Mouse (Mus musculus): ENCODE data around the gene Tcf12.

Gene Tcf12

DNA sequence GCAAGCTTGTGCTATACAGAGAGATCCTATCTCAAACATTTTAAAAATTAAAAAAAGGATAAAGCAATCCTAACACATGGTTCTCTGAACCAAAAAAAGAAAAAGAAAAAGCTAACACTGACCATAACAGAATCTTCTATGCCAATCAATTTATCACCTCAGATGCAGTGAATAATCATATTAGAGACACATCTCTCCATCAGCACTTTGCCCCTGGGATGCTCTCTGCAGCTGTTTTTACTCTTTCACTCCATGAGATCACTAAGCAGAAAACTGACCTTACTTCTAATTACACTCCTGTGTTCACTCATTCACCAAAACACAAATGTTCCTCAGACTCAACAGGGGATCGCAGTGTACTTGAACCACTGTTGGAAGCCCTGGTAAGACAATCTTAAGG, 128.8 kb downstream of the Tcf12 start:
- in situ Hi-C loops (cut with MboI): no loop called here

DNA sequence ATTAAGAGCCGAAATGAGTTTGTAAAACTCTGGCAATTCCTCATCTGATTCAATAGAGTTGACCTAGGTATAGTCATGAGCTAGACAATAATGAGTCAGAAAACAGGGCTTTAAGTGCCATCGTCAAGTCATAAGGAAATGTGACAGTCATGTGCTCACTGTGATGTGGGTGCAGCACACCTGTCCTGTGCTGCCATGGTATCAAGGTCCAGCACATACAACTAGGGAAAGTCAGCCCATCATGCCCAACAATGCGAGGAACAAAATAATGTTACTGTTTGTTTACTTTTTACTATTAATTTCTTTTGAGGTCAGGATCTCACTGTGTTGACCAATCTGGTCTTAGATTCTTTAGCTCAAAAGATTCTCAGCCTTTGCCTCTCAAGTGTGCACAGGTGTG, 130.6 kb downstream of the Tcf12 start:
- in situ Hi-C loops (cut with MboI): no loop called here

DNA sequence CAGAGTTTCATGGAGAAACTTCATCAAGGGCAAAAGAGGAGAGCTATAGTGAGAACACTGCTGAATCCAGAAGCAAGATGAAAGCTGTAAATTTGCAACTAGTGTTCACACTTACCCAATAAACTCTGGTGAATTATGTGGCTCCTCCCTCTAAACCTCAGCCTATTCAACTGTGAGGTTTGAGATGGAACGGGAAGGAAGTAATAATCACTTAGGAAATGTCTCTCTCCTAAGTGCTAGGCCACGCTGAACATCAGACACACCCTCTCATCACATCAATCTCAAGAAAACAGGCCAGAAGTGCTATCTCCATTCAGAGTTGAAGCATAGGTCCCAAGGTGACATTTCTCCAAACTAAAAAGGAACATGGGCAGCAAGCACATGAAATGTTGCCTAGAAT, 131.1 kb downstream of the Tcf12 start:
- in situ Hi-C loops (cut with MboI): no loop called here

DNA sequence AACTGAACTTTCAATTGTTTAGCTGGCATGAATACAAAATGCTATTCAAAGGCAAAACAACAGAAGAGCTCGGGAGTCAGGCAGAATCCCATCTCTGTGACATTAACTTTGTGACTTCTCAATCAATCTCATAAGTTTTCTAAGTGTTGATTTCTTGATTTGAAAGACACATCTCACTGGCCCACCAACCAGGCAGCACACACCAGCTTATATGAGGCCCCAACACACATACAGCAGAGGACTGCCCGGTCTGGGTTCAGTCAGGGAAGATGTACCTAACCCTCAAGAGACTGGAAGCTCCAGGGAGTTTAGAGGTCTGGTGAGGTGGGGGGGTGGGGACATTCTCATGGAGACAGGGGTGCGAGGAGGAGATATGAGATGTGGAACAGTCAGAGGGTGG, 132.8 kb downstream of the Tcf12 start:
- in situ Hi-C loops (cut with MboI): no loop called here

DNA sequence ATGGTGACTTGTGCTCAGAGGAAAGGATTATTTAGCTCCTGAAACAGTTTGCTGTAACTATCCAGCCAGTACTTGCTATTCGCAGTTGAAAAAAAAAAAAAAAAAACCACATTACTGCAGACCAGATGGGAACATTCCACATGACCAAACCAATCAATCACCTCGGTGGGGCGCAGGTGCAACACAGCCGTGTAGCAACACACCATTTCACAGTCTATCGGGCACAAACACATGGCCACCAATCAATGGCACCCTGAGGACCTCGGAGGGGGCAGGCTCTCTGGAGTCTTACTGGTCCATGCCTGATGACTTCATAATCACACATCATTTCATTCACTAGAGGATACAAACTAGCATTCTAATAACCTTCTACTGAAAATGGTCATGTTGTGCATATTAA, 135.6 kb downstream of the Tcf12 start:
- in situ Hi-C loops (cut with MboI): no loop called here

DNA sequence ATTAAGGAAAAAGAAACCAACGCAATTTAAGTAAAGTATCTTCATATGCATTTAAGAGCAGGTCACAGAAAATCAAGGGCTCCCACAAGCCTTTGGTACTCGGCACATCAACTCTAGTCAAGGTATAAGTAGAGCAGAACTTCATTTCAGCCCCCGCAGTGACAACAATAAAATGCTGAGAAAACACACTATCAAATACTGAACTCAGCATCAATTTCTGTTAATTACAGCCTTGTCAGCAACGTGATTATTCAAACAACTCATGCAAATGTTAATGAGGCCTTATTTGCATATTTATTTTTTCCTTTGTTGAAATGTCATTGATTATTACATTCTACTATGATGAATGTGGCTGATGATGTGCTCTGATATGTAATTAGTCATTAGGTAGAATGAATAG, 136.5 kb downstream of the Tcf12 start:
- in situ Hi-C loops (cut with MboI): no loop called here

DNA sequence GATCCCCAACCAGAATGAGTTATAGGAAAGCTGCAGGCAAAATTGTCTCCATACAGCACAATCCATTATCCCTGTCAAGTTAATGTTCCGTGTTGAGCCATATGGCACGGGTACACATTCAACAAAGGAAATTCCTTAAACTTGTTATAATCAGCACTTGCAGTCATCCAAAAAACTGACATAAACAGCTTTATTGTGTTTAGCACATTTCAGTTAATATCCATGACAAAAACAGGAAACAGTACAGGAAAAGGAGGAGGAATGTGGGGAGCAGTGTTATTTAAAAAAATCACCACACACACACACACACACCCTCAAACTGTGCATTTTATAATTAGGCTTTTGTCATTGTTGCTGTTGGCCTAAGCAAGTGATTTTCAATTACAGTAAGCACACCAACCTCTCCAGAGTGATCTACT, 137.1 kb downstream of the Tcf12 start:
- in situ Hi-C loops (cut with MboI): no loop called here

DNA sequence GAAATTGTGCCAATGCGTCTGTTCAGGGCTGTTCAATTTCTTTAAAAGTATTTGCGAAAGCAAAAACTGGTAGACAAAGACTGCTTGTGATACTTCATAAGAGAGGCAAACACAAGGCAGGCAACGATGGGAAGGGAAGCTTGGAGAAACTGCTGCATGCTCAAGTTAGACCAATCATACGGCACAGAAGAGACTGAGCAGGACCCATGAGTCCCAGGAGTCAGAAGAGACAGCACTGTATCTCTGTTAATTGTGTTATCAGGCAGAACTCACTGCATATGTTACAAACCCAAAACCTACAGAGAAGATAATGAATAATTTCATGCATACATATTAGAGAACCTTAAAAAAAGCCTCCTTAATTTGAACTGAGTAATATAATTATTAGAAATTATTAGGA, 147.6 kb downstream of the Tcf12 start:
- in situ Hi-C loops (cut with MboI): no loop called here

DNA sequence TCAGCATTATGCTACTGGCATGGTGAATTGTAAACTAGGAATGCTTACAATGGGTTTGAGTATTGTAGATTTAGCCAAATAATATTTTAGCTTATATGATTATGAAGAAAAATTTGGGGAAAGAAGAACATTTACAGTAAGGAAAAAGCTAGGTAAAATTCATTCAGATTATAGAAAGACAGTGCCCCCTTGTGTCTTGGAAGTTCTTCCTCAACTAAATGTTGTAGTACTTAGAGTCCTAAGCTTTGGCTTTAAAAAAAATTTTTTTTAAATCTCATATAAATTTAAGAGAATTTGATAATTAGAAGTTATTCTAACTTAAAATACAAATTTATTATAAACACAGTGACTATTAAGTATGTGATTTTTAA, 151.7 kb downstream of the Tcf12 start:
- in situ Hi-C loops (cut with MboI): no loop called here

DNA sequence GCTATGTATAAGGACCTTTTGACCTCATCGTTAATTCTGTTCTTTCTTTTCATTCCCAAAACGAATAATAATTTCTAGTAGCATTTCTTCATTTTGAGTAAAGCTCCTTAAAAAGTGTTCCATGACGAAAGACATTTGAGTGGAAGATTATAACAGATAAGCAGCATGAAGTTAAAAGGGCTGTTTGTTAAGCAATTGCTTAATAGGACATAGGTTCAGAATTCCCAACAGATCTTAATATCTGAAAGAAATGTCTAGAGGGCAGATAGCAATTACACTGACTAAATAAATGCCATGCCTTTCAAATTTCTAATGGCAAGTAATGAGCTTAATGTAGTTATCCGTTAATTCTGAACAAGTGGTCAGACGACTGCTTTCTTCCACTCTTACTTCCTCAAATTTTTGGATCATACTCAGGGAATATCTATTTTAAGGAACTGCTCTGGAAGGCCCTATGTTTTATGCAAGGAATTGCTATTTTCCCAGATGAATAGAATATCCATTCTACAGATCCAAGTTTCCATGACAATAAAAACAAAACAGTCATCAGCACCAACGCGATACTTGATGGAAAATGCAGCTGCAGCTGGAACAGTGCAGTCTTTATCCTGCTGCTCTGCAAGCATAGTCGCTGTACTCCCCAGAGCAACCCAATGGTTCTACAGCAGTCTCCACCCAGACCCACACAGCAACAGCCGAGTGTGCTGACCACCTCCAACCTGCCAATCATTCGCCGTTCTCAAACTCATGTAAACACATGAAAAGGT, 152.2 kb downstream of the Tcf12 start:
- in situ Hi-C loops (cut with MboI): no loop called here

DNA sequence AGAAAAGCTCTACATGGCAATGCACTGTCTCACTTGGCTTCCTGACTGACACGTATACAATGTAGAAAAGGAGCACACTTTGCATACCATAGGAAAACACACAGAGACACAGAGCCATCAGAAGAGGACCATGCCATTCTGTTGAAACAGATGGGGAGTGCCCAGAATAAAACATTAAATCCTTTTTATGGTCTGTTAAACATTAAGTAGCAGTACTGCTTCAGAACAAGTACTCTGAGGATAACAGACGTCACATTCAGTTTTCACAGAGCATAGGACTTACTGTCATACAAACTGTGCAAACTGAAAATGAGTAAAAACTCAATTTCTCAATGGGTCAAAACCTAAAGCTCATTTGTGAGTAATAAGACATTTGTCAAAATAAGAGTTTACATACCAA, 158.5 kb downstream of the Tcf12 start:
- in situ Hi-C loops (cut with MboI): no loop called here

DNA sequence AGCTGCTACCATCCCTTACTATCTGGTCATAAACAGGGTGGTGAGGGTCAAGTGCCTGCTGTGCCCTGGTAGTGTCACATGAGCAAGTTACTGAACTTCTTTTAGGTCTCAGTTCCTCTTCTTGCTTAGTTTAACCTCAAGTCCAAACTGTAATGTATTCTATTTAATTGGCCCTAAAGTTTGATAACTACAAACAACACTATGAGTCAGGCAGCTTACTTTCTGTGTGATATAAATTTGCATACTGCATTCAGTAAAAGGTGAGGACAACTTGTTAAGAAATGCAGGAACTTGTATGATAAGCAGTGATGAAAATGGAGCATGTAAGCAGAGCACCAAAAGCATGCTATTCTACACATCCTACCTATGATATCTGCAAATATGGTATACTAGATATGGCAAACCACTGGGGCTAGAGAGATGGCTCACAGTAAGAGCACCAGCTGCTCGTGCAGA, 159.0 kb downstream of the Tcf12 start:
- in situ Hi-C loops (cut with MboI): no loop called here

DNA sequence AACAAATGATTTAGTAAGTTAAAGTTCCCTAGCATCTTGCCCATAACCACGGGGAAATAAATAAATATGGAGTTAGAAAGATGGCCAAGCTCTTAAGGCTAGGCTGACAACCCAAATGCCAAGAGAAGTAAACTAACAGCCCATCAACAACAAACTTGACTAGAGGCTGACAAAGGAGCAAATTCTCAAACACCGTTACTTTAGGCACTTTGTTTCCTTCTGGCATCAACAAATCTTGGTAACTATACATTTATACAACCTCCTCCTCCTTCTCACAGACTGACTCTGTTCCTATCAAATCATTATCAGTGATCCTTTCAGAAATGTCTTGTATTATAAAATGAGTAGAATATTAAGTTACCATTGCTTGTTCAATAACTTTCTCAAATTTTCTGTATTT, 159.7 kb downstream of the Tcf12 start:
- in situ Hi-C loops (cut with MboI): no loop called here

DNA sequence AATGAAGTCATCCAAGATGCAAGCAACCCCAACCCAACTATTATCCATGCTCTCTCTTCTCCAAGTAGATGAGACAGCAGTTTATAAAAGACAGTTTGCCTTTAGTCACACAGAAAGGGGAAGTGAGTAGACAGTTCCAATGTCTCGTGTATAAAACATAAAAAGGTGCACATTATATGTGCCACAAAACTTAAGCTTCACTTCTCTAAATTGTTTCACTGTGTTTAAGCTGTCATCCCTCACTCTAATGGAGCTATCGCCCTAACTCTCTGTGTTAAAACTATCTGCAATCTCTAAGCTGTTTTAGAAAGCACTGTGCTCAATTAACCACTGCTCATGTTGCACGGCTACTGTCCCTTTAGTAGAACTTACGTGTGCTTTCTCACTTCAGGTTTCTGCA, 160.3 kb downstream of the Tcf12 start:
- in situ Hi-C loops (cut with MboI): no loop called here

DNA sequence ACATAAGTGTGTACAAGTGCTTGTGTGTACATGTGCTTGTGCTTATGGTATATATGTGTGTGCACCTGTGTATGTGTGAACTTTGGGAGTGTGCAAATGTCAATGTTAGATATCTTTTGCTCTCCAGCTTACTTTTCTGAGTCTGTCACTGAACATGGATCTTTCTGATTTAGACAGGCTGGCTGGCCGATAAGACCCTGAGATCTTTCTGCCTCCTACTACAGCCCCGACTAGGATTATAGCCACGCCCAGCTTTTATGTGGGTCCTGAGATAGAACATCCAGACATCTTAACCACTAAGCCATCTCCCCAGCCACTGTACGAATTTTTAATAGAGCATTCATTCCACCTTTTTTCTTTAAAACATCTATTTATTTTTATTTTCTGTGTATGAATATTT, 166.9 kb downstream of the Tcf12 start:
- in situ Hi-C loops (cut with MboI): no loop called here

DNA sequence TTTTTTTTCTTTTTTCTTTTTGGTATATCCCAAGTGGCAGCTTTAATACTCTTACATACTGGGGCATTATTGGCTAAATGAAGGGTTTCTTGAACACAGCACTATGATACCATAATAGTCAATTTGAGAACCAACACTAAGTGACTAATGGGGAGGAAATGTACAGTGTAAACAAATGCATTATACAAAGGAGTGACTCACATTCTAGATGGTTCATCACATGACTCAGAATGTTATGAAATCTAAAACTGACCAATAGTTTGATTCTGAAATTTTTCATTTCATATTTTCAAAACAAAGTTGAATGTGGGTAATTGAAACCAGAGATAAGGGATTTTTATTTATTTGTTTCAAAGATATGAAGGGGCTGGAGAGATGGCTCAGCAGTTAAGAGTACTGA, 169.2 kb downstream of the Tcf12 start:
- in situ Hi-C loops (cut with MboI): no loop called here

DNA sequence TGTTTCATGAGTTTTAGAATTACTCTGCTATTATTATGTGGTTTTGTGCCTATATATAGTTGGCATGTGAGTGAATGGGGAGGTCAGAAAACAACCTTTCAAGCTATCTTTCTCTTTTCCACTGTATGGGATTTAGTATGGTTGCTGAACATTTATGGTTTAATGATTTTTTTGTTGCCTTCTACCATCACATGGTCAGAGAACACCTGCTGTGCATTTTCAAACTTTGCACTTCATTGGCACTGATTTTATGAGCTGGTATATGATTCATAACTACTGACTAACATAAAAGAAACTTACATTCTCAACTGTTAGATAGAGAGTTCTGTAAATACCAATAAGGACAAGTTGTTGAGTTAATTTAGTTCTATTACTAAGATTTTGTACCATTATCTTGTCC, 171.7 kb downstream of the Tcf12 start:
- in situ Hi-C loops (cut with MboI): no loop called here

DNA sequence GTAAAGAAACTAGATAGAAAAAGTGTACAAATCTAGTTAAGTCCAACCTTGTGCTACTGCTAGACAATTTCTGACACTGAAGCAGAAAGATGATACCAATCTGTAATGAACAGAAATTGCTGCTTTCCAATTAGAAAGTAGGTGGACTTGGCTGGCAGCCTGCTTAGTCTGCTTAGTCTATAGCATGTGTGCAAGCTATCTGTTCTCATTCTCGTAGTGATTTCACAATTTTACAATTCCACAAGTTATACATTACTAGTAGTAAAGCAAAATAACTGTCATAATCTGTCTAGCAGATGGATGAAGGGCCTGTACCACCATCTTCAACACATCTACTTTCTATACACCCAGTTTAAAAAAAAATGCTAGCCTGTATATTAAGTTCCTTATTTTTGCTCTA, 175.5 kb downstream of the Tcf12 start:
- in situ Hi-C loops (cut with MboI): no loop called here

DNA sequence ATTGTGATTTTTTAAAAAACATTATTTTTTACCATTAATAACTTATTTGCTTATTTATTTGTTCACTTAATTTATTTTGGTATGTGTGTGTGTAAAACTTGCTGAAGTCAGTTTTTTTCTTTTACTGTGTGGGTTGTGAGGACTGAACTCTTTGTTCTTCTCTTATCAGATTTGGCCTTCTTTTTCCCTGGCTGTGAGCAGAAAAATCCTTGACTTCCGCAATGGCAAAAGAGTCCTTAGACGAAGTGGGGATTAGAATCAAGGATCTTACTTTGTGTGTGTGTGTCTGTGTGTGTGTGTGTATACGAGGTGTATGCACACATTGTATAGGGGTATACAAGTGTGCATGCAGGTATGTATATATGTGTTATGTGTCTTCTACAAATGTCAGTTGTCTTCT, 176.8 kb downstream of the Tcf12 start:
- in situ Hi-C loops (cut with MboI): no loop called here

DNA sequence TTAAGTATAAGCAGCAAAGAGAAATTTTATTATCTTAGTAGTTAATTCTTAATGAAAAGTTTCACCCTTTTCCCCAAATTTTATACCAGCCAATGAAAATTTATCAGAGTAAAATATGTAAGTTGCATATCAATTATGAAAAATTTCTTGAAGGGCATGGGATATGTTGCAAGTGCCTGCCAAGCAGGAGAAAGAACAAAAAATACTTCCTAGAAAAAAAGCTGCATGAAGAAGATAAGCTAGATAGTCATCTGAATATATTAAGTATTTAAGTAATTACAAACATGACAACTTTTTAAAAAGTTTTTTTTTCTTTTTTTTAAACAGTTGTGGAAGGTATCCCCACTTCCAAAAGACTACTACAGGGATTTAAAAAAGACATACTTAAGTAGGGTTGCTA, 179.7 kb downstream of the Tcf12 start:
- in situ Hi-C loops (cut with MboI): no loop called here

DNA sequence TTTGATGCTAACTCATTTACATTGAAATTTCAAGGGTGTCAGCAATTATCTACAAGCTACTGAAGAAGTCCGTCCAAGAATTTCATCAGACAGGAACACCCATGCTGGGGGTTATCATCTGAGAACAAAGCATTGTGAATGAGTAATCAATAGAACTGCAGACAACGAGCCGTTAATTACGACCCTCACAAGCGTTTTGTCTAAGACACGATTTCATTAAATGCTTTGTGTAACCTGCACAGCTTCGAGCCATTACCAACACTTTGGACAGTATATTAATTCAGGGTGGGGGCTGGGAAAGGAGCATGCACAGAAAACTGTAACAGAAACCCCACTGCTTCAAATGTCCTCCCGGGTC, 180.3 kb downstream of the Tcf12 start:
- in situ Hi-C loops (cut with MboI): no loop called here

DNA sequence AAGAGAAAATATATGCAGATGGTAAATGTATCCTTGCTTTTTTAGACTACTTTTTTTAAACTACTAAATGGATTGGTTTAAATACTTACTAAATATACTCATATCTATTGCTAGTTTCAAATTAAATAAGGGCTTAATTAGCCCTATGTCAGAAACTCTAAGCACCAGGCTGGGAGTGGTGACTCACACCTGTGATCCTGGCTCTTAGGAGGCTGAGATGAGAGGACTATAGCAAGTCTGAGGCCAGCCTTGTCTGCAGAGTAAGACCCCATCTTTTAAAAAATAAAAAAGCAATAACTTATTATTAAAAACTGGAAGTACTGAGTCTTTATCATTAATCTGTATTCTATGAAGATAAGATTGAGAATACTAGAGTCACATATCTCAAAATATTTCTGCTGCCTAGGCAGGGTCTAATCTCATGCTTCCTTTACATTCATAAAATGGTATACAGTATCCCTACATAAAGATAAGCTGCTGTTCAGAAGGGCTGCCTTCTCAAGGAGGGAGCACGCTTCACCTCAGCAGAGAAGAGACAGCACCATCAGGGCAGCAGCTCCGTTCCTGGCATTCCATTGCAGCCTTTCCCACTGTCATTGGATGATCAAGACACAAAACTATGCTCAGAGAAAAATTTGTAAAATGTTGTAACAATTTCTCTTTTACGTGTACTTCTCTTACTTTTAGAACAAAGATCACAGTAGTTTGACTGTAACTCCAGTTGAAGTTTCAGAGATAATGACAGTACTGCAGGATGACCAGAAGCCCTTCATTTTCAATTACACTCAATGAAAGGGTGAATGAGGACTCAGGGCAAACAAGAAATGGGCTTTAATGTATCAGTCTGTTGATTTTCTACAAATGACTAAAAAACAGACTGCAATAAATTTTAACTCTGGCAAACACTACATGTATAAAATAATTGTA, 181.0 kb downstream of the Tcf12 start:
- in situ Hi-C loops (cut with MboI): no loop called here

DNA sequence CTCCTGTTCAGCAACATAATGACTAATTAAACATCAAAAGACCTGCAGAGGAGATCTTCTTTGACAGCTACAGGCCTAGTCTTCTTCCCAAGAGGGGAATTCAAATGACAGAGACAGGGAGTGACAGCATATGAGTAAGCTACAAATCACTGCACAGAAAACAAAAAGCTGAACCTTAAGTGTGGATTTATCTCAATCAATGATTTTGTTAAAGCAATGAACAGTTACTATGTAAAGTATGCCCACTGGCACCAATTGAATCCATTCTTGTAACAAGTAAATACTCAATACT, 195.1 kb downstream of the Tcf12 start:
- in situ Hi-C loops (cut with MboI): no loop called here

Data from mature B cell (primary cell).